Mouse (Mus musculus) limb, embryonic 12.5 days (tissue): Measurements from ENCODE around the gene Trim2. TPM values are rescaled to one million over a fixed set of nuclear protein-coding genes. Genes with fewer than 3 reads are reported as not detected.

Source experiments
- ATAC-seq: fragments of 200-750 bp; cut with Nextera tagmentation; 2 replicates; pipeline ENCODE4 v1.8.0; 2017; ENCODE audit warnings: low read depth, moderate TSS enrichment; ENCODE audit not compliant: insufficient number of reproducible peaks, insufficient read depth, low FRiP score, low TSS enrichment
- H3K27ac ChIP-seq: fragments of 300-500 bp; sonication (generic); 2 replicates; pipeline ENCODE4 v1.5.1; 2016; ENCODE audit warnings: mild to moderate bottlenecking, moderate library complexity
- H3K27me3 ChIP-seq: fragments of 300-500 bp; sonication (generic); 2 replicates; pipeline ENCODE4 v1.6.1; 2016; ENCODE audit warnings: mild to moderate bottlenecking, moderate library complexity
- H3K36me3 ChIP-seq: fragments of 300-500 bp; sonication (generic); 2 replicates; pipeline ENCODE4 v1.6.1; 2016; ENCODE audit warnings: mild to moderate bottlenecking, moderate library complexity
- H3K4me1 ChIP-seq: fragments of 300-500 bp; sonication (generic); replicated peaks from 2 replicates; pipeline ENCODE4 v1.6.1; 2016
- H3K4me2 ChIP-seq: fragments of 300-500 bp; sonication (generic); 2 replicates; pipeline ENCODE4 v1.6.1; 2016; ENCODE audit warnings: mild to moderate bottlenecking, moderate library complexity
- H3K4me3 ChIP-seq: fragments of 300-500 bp; sonication (generic); replicated peaks from 2 replicates; pipeline ENCODE4 v1.5.1; 2016; ENCODE audit warnings: mild to moderate bottlenecking
- H3K9ac ChIP-seq: fragments of 300-500 bp; sonication (generic); replicated peaks from 2 replicates; pipeline ENCODE4 v1.6.1; 2016; ENCODE audit warnings: mild to moderate bottlenecking, moderate library complexity
- H3K9me3 ChIP-seq: fragments of 300-500 bp; sonication (generic); 2 replicates; pipeline ENCODE4 v1.6.1; 2016; ENCODE audit warnings: mild to moderate bottlenecking, moderate library complexity
- WGBS: fragments of 180-500 bp; shearing (Covaris S2); methylation state at CpG from one replicate; pipeline ENCODE4 v1.1.7; 2016; 5-methylcytosine and 5-hydroxymethylcytosine counted together
- polyA plus RNA-seq: library from polyadenylated mRNA; unstranded; fragments of >200 nt; fragmentation: Nextera tagmentation; extraction: Ambion mirVana; gene quantifications from 2 replicates; pipeline ENCODE4 v1.2.1, GENCODE M21; 2016

Gene Trim2
- polyA plus RNA-seq, 1 experiment from 2014 or later = 18.5 TPM

- Histone ChIP-seq H3K9me3 (no peaks in the 10 kb centered on the region), H3K36me3 (no peaks in the 10 kb centered on the region), H3K4me3 (no peak overlapping the region), H3K4me2 (no peak overlapping the region), H3K9ac (no peak overlapping the region), H3K4me1 (peaks cover 30% of the 10 kb centered on the region), H3K27ac (no peak overlapping the region), H3K27me3 (peaks cover 92% of the 10 kb centered on the region)
- 67% methylated on average over 1 of the region's 1 CpGs for WGBS
- no peak for ATAC-seq
Measured at GRCm38 (mm10) chr3:84265084-84265483, 41.6 kb downstream of the Trim2 start.

GRCm38 (mm10) chr3:84264395-84264794 lies 42.3 kb downstream of the Trim2 start:
- H3K27ac ChIP-seq = no peak overlapping the region
- ATAC-seq = no peak
- H3K9me3 ChIP-seq = no peaks in the 10 kb centered on the region
- H3K9ac ChIP-seq = no peak overlapping the region
- no peak overlapping the region for H3K4me3 ChIP-seq
- no peak overlapping the region for H3K4me2 ChIP-seq
- H3K36me3 ChIP-seq = no peaks in the 10 kb centered on the region
- peaks cover 26% of the 10 kb centered on the region for H3K4me1 ChIP-seq
- peaks cover 90% of the 10 kb centered on the region for H3K27me3 ChIP-seq
- WGBS = 72% methylated on average over 2 of the region's 2 CpGs

DNA sequence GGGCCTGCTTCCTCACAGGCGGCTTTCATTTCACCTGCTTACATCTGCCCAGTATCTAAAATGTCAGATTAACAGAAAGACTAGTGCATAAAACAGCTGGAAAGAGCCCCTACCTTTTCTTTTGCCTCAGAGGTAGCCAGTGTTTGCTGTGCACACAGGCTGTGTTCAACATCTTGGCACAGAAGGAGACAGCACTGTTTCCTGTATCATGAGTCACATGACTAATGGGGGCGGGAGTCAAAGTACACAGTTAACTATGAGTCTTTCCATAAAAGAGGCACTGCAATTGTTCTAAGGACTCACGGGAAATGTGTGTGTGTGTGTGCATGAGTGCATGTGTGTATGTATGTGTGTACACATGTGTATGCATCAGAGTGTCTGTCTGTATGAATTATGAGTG lies 43.9 kb downstream of the Trim2 start:
- Histone ChIP-seq H3K4me2 (no peak overlapping the region), H3K4me1 (peaks cover 29% of the 10 kb centered on the region), H3K27ac (no peak overlapping the region), H3K9me3 (no peaks in the 10 kb centered on the region), H3K9ac (no peak overlapping the region), H3K36me3 (no peaks in the 10 kb centered on the region), H3K27me3 (peaks cover 78% of the 10 kb centered on the region), H3K4me3 (no peak overlapping the region)
- WGBS = 77% methylated on average over 3 of the region's 3 CpGs
- no peak for ATAC-seq

DNA sequence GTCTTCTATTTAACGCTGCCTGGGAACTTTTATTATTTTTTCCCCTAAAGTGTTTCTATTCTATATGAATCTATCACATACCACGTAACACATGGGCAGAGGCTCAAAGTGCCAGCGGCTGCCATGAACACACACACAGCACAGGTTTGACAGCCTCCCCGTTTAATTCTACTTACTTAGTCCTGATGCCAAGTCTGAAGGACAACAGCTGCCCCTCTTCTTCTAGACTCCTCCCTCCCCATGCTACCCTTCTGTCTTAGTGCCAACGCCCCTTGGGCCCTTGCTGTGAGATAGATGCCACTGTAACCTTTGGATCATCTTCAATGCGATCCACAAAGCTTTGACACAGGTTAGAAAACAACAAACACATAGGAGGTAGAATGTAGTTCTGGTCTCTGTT lies 44.8 kb downstream of the Trim2 start:
- H3K9ac ChIP-seq = no peak overlapping the region
- H3K4me3 ChIP-seq = no peak overlapping the region
- WGBS = 89% methylated on average over 6 of the region's 6 CpGs
- no peak for ATAC-seq
- no peak overlapping the region for H3K27ac ChIP-seq
- peaks cover 73% of the 10 kb centered on the region for H3K27me3 ChIP-seq
- no peak overlapping the region for H3K4me2 ChIP-seq
- no peaks in the 10 kb centered on the region for H3K36me3 ChIP-seq
- peaks cover 30% of the 10 kb centered on the region for H3K4me1 ChIP-seq
- no peaks in the 10 kb centered on the region for H3K9me3 ChIP-seq

DNA sequence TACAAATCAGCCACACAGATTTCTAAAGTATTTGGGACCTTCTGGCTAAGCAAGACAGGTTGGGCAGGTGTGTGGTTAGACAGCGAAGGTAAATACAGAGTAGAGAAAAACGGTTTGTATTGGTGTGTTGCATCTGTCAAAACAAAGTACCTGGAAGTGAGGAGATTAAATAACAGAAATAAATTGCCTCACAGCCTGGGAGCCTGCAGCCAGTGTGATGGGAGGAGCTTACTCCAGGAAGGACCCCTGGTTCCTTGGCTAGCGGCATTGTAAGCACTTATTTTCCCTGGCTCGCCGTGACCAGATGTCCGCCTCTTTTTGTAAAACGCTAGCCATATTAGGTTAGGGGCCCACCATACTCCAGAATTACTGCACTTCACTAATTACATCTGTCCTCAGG lies 45.8 kb downstream of the Trim2 start:
- 14% methylated on average over 7 of the region's 7 CpGs for WGBS
- H3K4me1 ChIP-seq = peaks cover 30% of the 10 kb centered on the region
- ATAC-seq = no peak
- peaks cover 66% of the 10 kb centered on the region for H3K27me3 ChIP-seq
- no peaks in the 10 kb centered on the region for H3K36me3 ChIP-seq
- H3K9ac ChIP-seq = no peak overlapping the region
- peak overlapping the region; percentile 98; the same call in 1 of the 2 replicates for H3K4me2 ChIP-seq
- no peak overlapping the region for H3K4me3 ChIP-seq
- H3K9me3 ChIP-seq = no peaks in the 10 kb centered on the region
- no peak overlapping the region for H3K27ac ChIP-seq

GRCm38 (mm10) chr3:84260024-84260535 lies 46.6 kb downstream of the Trim2 start:
- H3K4me3 ChIP-seq = peak overlapping the region; percentile 64
- H3K4me2 ChIP-seq = peak overlapping the region; percentile 98
- H3K36me3 ChIP-seq = no peaks in the 10 kb centered on the region
- H3K9ac ChIP-seq = peak overlapping the region; percentile 70; the same call in 1 of the 2 replicates
- H3K27ac ChIP-seq = no peak overlapping the region
- H3K4me1 ChIP-seq = peaks cover 30% of the 10 kb centered on the region
- no peaks in the 10 kb centered on the region for H3K9me3 ChIP-seq
- ATAC-seq = no peak; the same call in 1 of the 2 replicates
- peaks cover 59% of the 10 kb centered on the region for H3K27me3 ChIP-seq
- 4% methylated on average over 7 of the region's 8 CpGs for WGBS

DNA sequence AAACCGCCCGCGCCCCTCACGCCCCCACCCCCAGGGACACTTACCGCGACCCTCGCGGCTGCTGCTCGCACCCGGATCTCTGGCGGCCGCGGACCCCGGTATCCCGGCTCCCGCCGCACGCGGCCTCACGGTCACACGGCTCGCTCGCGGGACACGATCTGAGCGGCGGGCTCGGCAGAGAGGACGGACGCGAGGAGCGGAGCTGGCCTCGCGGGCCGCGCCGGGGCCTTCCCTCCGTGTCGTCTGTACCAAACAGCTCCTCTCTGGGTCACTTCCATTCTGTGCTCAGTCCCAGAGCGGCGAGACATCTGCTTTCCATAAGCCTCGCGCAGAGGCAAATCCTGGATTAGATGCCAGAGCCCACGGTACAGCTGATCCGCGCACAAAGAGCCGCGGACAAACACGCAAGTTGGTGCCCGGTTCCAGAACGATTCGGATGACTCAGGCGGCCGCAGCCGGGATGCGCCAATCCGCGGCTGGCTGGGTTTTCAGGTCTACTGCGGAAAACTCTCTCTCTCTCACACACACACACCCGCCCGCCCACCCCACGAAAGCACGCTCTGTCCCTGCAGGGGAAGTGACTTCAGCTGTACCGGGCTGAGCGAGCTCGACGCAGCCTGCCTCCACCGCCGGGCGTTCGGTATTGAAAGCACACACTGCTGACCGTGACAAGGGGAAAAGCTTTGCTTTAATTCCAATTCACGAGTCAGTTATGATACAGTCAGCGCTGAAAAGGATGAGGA lies 47.2 kb downstream of the Trim2 start:
- Histone ChIP-seq H3K27me3 (peaks cover 58% of the 10 kb centered on the region), H3K4me2 (peak overlapping the region; percentile 98), H3K27ac (peak overlapping the region; percentile 25; the same call in 1 of the 2 replicates), H3K4me3 (peak overlapping the region; percentile 64), H3K36me3 (no peaks in the 10 kb centered on the region), H3K9ac (peak overlapping the region; percentile 70), H3K9me3 (no peaks in the 10 kb centered on the region), H3K4me1 (peaks cover 30% of the 10 kb centered on the region)
- ATAC-seq = peak; percentile 58; the same call in 1 of the 2 replicates
- WGBS = under 1% methylated on average over 74 of the region's 74 CpGs

DNA sequence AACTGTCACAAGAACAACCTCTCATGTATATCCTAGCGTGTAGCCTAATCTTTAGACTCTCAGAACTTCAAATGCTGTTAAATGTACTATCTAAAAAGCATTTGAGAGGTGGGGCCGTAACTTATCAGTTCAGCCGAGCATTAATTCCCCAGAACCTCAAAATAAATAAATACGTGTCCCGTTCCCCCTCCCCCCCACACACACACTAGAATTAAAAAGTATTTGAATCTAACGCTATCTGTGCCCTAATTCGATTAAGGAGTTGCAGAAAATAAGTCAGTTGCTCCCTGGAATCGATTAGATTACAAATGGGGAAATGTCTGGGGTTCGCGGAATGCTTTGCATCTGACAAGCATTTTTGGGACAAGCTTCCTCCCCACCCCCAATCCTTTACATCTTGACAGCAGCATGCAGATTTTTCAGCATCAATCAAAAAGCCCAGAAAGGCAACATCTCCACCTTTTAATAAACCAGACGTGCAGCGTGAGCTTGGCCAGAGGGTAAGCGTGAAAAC lies 48.1 kb downstream of the Trim2 start:
- ATAC-seq = no peak
- no peak overlapping the region for H3K9ac ChIP-seq
- peaks cover 32% of the 10 kb centered on the region for H3K4me1 ChIP-seq
- WGBS = 6% methylated on average over 13 of the region's 13 CpGs
- no peak overlapping the region for H3K27ac ChIP-seq
- no peaks in the 10 kb centered on the region for H3K9me3 ChIP-seq
- H3K4me3 ChIP-seq = peak overlapping the region; percentile 64
- H3K36me3 ChIP-seq = no peaks in the 10 kb centered on the region
- peaks cover 51% of the 10 kb centered on the region for H3K27me3 ChIP-seq
- peak overlapping the region; percentile 98 for H3K4me2 ChIP-seq

DNA sequence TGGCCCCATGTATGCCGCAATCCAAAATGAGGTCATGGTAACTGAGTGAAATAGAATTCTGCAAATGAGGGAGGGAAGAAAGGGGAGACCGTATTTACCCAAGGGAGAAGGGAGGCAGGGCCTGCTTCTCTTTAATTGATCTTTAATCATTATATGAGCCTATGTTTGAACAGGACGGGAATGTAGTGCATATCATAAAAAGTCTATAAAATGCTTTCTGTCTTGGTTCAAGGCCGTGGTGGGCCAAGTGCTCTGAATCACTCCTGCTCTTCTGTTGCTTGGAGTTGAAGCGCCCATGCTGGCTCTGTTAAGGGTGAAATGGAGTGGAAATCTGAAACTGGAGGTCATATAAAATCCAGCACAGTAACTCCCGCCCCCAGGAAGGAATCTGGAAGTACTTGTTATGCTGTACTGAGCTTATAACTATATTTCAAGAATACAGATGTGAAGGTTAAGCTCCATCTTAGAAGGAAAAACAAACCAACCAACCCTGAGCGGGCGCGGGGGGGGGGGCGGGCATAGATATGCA lies 48.6 kb downstream of the Trim2 start:
- Histone ChIP-seq H3K4me3 (no peak overlapping the region), H3K27me3 (peaks cover 45% of the 10 kb centered on the region), H3K27ac (no peak overlapping the region), H3K4me1 (peaks cover 37% of the 10 kb centered on the region), H3K9ac (no peak overlapping the region), H3K36me3 (no peaks in the 10 kb centered on the region), H3K4me2 (peak overlapping the region; percentile 98), H3K9me3 (no peaks in the 10 kb centered on the region)
- 16% methylated on average over 10 of the region's 10 CpGs for WGBS
- ATAC-seq = no peak

DNA sequence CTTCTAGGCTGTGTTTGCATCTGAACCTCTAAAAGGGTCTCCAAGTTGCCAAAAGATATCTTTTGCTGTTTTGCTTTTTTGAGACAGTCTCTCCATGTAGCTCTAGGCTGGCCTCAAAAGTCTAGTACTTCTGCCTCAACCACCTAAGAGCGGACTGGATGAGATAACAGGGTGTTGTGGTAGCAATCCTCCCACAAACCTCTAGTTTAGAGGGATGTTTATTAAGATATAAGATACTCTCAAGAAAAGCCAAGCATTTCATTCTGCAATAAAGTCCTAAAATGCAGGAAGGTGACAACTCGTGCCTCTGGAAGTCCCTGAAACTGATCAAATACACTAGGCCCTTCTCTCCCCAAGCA lies 52.2 kb downstream of the Trim2 start:
- no peak overlapping the region for H3K27ac ChIP-seq
- H3K4me2 ChIP-seq = no peak overlapping the region
- peaks cover 34% of the 10 kb centered on the region for H3K4me1 ChIP-seq
- no peaks in the 10 kb centered on the region for H3K9me3 ChIP-seq
- no peaks in the 10 kb centered on the region for H3K36me3 ChIP-seq
- peaks cover 19% of the 10 kb centered on the region for H3K27me3 ChIP-seq
- 92% methylated on average over 2 of the region's 2 CpGs for WGBS
- ATAC-seq = no peak
- H3K9ac ChIP-seq = no peak overlapping the region
- no peak overlapping the region for H3K4me3 ChIP-seq

GRCm38 (mm10) chr3:84253655-84254519 lies 52.8 kb downstream of the Trim2 start:
- H3K9me3 ChIP-seq = no peaks in the 10 kb centered on the region
- H3K4me3 ChIP-seq = no peak overlapping the region
- no peak overlapping the region for H3K9ac ChIP-seq
- H3K27me3 ChIP-seq = peaks cover 15% of the 10 kb centered on the region
- H3K36me3 ChIP-seq = no peaks in the 10 kb centered on the region
- WGBS = 76% methylated on average over 9 of the region's 9 CpGs
- no peak for ATAC-seq
- no peak overlapping the region for H3K27ac ChIP-seq
- H3K4me2 ChIP-seq = no peak overlapping the region
- H3K4me1 ChIP-seq = peaks cover 34% of the 10 kb centered on the region
